Mouse (Mus musculus) megakaryocyte, adult 5-6 weeks (primary cell): Measurements from ENCODE around the gene Mapk8ip2. TPM values are rescaled to one million over a fixed set of nuclear protein-coding genes. Genes with fewer than 3 reads are reported as not detected.

Experiments used
- ATAC-seq: 2 replicates; pipeline ENCODE4 v1.8.0; 2016; ENCODE audit warnings: mild to moderate bottlenecking, inconsistent platforms; ENCODE audit not compliant: poor library complexity, severe bottlenecking
- total RNA-seq, 2 experiments: library from RNA; stranded (forward) in 1 of 2; stranded (reverse) in 1 of 2; fragments of 153-499, 151-499 nt in 1 of 2; fragments of 221-1000, 200-1000 nt in 1 of 2; gene quantifications; 2 replicates each; pipeline versions ENCODE4 v1.2.3 to v1.2.4; 2015 to 2017

The Mapk8ip2 gene
- total RNA-seq, 2 experiments from 2014 or later, result not detected

DNA sequence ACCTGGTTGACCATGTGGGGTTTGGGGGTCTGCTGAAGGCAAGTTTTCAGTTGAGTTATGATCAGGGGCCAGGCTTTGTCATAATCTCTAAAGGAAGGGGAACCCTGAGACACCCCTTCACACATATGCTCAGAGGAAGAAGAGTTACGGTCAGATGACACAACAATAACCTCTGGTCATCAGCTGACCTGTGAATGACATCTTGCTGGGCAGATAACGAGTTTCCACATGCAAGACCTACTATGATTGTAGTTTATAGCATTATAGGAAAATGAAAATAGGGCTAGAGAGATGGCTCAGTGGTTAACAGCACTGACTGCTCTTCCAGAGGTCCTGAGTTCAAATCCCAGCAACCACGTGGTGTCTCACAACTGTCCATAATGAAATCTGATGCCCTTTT is 24.9 kb downstream of the Mapk8ip2 start:
- ATAC-seq, result no peak

DNA sequence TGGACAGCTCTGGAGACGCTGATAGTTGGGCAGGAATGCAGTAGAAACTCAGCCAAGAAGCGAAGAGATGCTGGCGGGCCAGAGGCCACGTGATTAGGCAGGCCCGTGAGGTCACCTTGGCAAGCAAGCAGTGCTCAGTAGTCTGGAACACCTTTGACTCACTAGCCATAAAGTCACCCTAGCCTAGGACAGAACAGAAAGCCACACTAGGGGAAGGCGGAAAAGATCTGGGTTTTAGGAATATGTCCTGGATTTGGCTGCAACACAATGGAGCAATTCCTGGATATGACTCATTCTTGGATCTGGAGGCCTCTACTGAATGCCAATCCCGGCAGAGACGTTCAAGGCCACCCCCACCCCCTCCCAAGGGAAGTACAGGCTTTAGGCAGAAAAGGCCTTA is 26.9 kb downstream of the Mapk8ip2 start:
- ATAC-seq, result no peak

DNA sequence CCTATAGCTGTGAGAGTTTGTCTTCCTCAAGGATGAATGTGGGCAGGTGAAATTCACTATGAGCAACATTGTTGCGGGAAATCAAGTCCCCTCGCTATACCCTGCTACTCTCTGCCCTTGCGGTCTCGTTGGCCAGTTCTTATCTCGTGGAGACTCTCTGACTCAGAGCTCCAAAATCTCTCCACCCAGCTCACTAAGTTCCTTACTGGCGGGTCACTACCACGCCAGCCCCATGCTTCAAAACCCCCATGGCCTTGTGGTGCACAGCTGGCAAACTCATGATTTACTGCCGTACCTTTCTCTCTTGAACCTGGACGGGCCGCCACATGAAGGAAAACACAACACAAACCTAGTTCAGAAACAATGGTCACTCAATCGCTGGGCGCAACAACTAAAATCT is 34.5 kb downstream of the Mapk8ip2 start:
- ATAC-seq, result no peak

DNA sequence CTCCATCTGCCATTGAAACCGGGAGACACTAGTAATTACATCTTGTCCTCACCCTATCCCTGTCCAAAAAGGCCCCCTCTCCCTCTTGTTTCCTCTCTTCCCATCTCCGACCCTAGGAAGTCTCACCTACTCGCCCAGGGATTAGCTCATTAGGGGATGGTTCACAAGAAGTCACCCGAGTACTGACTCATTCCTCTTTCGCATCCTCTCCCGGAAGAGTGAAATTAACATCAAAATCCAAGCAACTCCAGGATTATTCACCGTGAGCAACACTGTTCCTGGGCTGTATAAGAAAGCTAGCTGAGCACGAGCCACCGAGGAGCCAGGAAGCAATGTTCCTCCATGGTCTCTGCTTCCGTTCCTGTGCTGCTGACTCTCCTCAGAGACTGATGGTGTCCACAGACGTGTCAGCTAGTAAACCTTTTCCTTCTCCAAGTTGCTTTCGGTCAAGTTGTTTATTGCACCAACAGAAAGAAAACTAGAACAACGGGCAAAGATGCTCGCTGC is 35.0 kb downstream of the Mapk8ip2 start:
- ATAC-seq, result no peak

DNA sequence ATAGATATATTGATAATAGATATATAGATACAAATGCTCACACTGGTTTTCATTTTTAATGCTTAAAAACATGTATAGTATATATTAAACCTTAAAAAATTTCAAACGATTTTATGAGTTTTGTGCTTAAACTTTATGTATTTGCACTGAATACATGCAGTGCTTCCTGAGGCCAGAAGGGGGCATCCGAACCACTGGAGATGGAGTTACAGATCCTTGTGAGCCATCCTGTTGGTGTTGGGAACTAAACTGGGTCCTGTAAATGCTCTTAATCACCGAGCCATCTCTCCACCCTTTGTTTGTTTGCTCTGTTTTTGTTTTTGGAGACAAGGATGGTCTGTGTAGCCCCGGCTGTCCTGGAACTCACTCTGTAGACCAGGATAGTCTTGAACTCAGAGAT is 41.3 kb downstream of the Mapk8ip2 start:
- ATAC-seq, result no peak

DNA sequence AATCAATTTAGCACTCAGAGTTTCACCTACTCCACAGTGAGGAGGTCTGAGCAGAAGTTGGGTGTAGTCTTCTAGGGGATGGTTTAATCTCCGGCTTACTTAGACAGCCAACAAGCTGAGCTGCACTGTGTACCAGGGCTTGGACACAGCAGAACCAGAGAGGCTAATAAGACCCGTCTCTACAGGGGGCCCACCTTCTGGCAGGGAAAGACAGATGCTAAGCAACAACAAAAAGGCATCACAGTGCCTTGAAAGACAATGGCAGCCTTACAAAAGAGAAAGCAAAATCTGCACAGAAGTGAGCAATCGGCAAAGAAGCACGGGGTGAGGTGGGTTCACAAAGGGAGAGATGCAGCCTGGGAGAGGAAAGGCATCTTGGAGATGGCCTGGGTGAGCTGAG is 42.4 kb downstream of the Mapk8ip2 start:
- no peak for ATAC-seq

DNA sequence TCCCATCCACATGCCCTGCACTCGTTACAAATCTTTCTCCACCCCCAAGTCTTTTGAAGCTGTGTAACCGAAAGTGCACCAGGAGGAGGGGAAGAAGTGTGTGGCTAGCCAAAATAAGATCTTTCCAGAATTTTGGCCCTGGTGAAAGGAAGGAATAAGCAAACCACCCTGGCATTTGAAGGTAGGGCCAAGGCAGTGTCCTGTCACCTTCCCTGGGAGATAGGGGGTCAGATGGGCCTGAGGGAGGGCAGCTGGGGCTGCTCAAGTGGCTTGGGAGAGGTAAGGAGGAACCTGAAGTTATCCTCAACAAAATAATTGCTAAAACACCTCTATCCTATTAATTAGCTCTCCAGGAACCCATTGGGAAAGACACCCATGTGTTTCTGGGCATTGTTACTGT is 43.1 kb downstream of the Mapk8ip2 start:
- ATAC-seq, result no peak

DNA sequence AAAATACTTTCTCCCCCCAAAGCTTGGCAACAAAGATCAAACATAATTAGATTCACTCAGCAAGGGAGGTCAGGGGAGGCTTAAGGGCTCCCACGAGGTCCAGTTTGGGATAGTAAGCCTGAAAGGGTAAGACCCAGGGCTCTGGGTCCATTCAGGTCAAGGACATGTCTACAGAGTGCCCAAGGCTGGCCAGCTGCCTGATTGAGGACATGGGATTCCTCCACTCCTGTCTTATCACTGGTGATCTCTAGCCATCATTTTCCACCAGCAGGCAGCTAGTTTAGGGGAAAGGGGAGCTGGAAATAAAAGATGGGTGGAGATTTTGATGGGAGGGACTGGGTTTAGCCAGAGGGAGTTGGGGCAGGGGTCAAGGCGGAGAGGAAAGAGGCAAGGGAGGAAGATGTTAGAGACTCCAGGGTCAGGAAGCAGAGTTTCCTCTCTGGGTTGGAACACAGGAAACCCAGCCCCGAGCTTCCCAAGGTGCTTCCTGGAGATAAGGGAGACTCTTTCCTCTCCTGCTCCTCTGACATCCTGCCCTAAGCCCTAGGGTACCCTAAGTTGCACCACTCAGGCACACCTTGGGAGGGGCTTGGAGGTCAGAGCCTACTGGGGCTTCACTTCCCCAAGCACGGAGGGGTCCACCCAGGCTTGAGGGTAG is 43.8 kb downstream of the Mapk8ip2 start:
- no peak for ATAC-seq

DNA sequence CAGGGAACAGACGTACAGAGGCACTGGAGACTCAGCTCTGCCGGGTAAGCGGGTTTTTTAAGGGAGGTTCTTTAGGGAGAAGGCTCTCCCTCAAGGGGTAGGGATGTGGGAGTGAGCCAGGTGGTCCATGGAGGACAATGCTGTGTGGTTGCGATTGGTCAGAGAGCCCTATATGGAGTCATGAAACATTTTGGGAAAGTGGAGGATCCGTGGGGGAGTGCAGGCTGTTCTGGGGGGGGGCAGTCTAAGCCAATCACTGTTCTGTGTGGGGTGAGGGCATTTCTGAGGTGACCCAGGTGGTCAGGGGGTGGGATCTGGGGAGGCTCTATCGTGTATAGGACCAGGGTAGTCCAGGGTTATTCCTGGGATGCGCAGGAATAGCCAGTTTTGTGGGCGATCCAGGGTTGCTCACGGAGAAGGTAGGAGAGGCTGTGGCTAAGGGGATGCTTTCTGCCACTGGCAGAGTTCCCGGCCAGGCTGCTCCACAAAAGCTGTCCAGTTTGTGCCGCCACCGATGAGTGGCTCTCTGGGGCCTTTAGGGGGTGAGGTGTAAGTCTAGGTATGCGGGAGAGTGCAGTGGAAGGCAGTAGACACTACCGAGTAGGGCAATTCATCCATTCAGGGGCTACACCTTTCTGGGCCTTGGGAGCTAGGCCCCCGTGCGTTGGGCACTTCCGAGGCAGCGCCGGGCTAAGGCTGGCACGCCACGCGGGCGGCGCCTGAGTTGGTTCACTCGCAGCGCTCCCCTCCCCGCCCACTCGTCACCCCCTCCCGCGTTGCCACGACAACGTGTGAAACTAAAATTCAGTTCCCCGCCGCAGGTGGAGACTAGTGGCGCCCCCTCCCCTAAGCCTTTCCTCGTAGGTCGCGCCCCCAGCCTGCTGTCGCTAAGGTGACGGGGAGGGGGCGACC is 44.6 kb downstream of the Mapk8ip2 start:
- peak; percentile 40; the same call in 1 of the 2 replicates for ATAC-seq

DNA sequence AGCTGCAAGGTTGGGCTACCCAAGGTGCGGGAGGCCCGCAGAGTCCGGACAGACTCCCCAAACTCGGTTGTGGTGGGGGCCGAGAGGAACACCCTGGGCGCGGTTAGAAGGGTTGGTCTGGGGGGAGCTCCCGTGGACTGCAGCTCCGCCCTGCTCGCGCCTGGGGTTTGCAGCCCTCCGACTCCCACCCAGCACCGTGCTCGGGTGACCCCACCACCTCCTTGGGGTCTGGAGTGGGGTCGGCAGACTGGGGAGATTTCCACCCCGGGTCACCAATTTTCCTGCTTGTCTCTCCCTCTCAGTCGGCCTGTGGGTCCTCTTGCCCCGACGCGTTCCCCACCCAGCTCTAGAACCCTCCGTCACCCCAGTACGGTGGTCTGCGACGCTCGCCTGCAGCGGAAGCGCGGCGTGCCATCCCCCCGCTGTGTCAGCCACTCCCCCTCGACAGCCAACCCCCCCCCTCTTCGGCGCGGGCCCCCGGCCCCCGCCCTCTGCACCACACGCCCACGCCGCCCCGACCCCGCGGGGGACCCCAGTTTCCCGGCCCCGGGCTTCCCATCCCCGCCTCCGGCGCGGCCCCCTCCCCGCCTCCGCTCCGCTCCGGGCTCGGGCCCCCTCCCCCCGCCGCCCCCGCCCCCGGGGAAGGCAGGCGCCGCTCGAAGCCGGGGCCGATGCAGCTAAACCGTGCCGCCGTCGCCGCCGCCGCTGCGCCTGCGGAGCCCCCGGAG is 45.4 kb downstream of the Mapk8ip2 start, which contains the start of gene Shank3:
TSS of gene Shank3 (plus strand) at position 663 of the 728 bp plus-strand sequence.
- no peak for ATAC-seq

DNA sequence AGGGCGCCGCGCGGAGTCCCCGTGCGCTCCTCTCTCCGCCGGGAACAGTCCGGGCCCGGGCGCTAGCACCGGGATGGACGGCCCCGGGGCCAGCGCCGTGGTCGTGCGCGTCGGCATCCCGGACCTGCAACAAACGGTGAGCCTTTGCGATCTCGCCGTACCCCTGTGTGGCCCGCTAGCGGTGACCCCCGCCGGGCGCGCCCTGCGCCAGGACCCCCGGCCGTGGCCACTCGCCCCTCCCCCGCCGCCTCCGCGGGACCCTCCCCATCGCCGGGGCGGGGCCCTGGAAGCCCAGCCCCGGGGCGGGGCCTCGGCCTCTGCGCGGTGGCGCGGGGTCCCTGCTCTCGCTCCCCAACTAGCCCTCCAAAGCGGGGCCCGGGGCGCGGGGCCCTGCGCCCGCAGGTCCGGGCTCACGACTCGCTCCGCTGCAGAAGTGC is 46.1 kb downstream of the Mapk8ip2 start:
- no peak for ATAC-seq

DNA sequence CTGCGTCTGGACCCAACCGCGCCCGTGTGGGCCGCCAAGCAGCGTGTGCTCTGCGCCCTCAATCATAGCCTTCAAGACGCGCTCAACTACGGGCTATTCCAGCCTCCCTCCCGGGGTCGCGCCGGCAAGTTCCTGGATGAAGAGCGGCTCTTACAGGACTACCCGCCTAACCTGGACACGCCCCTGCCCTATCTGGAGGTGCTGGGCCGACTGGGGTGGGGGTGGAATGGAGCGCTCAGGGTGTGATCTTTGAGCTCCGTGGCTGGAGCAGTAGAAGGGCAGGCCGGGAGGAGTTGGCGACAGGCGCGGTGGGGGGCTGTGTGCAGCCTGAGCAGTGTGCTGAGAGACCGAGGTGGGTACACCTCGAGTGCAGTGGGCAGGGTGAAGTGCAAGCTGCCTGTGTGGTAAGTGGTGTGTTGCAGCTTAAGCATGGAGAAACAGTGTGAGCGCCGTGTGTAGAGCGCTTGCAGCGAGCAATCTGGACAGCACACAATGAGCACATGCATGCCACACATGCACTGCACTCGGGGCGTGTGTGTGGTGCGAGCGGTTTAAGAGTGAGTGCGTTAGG is 46.6 kb downstream of the Mapk8ip2 start:
- no peak for ATAC-seq

DNA sequence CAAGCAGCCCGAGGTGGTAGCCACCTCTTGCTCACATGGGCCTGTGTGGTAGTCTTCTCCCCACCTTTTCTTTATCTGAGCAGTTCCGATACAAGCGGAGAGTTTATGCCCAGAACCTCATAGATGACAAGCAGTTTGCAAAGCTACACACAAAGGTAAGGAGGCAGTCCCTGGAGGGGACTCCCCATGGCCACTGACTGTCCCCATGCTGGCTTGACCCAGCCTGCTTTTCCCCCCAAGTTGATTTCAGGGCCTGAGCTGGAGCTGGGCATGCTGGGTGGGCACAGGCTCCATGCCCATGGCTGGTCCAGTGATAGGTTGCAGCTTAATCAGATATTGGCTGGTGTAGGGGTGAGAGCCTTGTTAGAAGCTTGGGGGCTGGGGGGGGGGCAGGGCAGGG is 47.6 kb downstream of the Mapk8ip2 start:
- no peak for ATAC-seq

DNA sequence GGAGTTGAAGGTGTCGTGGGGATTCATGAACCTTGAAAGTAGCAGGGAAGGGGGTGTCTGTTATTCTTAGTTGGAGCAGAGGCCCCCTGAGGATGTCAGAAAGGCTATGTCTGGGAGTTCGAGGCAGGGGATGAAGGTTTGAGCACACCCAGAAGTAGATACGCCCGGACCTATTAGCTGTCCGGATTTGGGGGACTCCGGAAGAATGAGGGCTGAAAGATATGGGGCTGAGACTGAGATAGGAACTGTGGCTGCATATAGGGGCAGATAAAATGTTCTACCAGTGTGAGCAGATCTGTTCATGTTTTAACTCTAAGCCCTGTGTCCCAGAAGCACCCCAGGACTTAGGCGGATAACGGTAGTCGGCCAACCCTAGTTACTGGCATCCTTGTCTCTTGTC is 51.1 kb downstream of the Mapk8ip2 start:
- no peak for ATAC-seq

DNA sequence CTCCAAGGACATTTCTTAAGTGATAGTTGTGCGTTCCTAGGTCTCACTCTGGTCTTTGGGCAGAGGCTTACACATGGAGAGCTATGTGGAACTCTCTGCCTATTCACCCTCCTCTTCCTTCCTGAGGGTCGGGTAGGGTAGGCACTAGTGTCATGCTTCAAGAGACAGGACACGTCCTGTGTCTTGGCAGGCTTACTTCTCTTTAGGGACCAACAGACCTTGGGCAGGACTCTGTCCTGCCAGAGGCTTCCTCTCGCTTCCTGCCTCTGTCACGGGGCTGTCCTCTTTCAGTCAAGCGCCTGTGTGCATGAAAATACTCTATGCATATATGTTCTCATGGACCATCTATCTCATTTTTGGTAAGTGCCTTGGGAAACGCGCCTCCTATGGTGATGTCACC is 54.0 kb downstream of the Mapk8ip2 start:
- ATAC-seq, result no peak

DNA sequence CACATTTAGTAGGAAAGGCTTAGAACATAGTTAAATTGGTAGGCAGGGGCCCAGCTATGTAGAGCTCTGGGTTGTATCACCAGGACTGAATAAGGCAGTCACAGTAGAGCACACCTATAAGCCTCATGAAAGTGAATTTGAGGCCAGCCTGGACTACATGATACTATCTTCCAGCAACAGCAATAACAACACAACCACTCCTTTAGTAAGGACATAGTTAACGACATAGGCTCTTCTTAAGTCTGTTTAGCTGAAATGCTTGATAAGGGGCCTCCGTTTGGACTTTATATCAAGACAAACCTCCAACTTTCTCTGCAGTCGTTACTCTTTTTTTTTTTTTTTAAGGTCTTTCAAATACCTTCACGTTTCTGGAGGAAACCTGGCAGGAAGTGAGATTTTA is 59.0 kb downstream of the Mapk8ip2 start:
- no peak for ATAC-seq

Other genes with a start within 250 kb of the Mapk8ip2 start
- 10.5 and 13.1 TPM in 2 replicates for gene Ppp6r2, start 242.4 kb upstream of the Mapk8ip2 start, total RNA-seq (2015)
- gene Ppp6r2, start 242.4 kb upstream of the Mapk8ip2 start, total RNA-seq (2017), result 11.6 and 12.4 TPM in 2 replicates
- gene Sbf1, start 138.6 kb upstream of the Mapk8ip2 start, total RNA-seq (2015), result 109 and 120 TPM in 2 replicates
- 40.6 and 53.5 TPM in 2 replicates for gene Sbf1, start 138.6 kb upstream of the Mapk8ip2 start, total RNA-seq (2017)
- 0.16 TPM in 1 of 2 replicates, not detected in the other for gene Adm2, start 131.2 kb upstream of the Mapk8ip2 start, total RNA-seq (2015)
- not detected in 2 replicates for gene Adm2, start 131.2 kb upstream of the Mapk8ip2 start, total RNA-seq (2017)
- gene Miox, start 119.5 kb upstream of the Mapk8ip2 start, total RNA-seq (2015), result not detected in 2 replicates
- 0.99 and 1.0 TPM in 2 replicates for gene Miox, start 119.5 kb upstream of the Mapk8ip2 start, total RNA-seq (2017)
- 31.0 and 31.8 TPM in 2 replicates for gene Lmf2, start 98.3 kb upstream of the Mapk8ip2 start, total RNA-seq (2015)
- 28.7 and 31.6 TPM in 2 replicates for gene Lmf2, start 98.3 kb upstream of the Mapk8ip2 start, total RNA-seq (2017)
- gene Ncaph2, start 98.2 kb upstream of the Mapk8ip2 start, total RNA-seq (2015), result 89.5 and 98.1 TPM in 2 replicates
- gene Ncaph2, start 98.2 kb upstream of the Mapk8ip2 start, total RNA-seq (2017), result 86.6 and 92.0 TPM in 2 replicates
- 7.3 and 10.4 TPM in 2 replicates for gene Sco2, start 80.1 kb upstream of the Mapk8ip2 start, total RNA-seq (2015)
- gene Sco2, start 80.1 kb upstream of the Mapk8ip2 start, total RNA-seq (2017), result 3.4 and 5.7 TPM in 2 replicates
- gene Tymp, start 76.9 kb upstream of the Mapk8ip2 start, total RNA-seq (2015), result not detected in 2 replicates
- 0.07 and 0.12 TPM in 2 replicates for gene Tymp, start 76.9 kb upstream of the Mapk8ip2 start, total RNA-seq (2017)
- not detected in 2 replicates for gene Odf3b, start 74.6 kb upstream of the Mapk8ip2 start, total RNA-seq (2015)
- not detected in 2 replicates for gene Odf3b, start 74.6 kb upstream of the Mapk8ip2 start, total RNA-seq (2017)
- gene Klhdc7b, start 69.0 kb upstream of the Mapk8ip2 start, total RNA-seq (2015), result not detected in 2 replicates
- gene Klhdc7b, start 69.0 kb upstream of the Mapk8ip2 start, total RNA-seq (2017), result not detected in 2 replicates
- gene Syce3, start 43.4 kb upstream of the Mapk8ip2 start, total RNA-seq (2015), result not detected in 2 replicates
- not detected in 2 replicates for gene Syce3, start 43.4 kb upstream of the Mapk8ip2 start, total RNA-seq (2017)
- 0.82 and 1.3 TPM in 2 replicates for gene Cpt1b, start 28.1 kb upstream of the Mapk8ip2 start, total RNA-seq (2015)
- gene Cpt1b, start 28.1 kb upstream of the Mapk8ip2 start, total RNA-seq (2017), result 0.61 and 0.88 TPM in 2 replicates
- 1.8 and 2.1 TPM in 2 replicates for gene C730034F03Rik, start 24.3 kb upstream of the Mapk8ip2 start, total RNA-seq (2015)
- 7.6 and 9.2 TPM in 2 replicates for gene C730034F03Rik, start 24.3 kb upstream of the Mapk8ip2 start, total RNA-seq (2017)
- gene Gm44502, start 24.2 kb upstream of the Mapk8ip2 start, total RNA-seq (2015), result not detected in 2 replicates
- 0.26 and 0.45 TPM in 2 replicates for gene Gm44502, start 24.2 kb upstream of the Mapk8ip2 start, total RNA-seq (2017)
- 68.2 and 74.9 TPM in 2 replicates for gene Chkb, start 24.0 kb upstream of the Mapk8ip2 start, total RNA-seq (2015)
- 28.6 and 29.3 TPM in 2 replicates for gene Chkb, start 24.0 kb upstream of the Mapk8ip2 start, total RNA-seq (2017)
- 9.2 and 10.1 TPM in 2 replicates for gene Arsa, start 23.5 kb downstream of the Mapk8ip2 start, total RNA-seq (2015)
- gene Arsa, start 23.5 kb downstream of the Mapk8ip2 start, total RNA-seq (2017), result 11.1 and 14.1 TPM in 2 replicates
- gene Shank3, start 45.7 kb downstream of the Mapk8ip2 start, total RNA-seq (2015), result 0.09 and 0.11 TPM in 2 replicates
- gene Shank3, start 45.7 kb downstream of the Mapk8ip2 start, total RNA-seq (2017), result not detected in 2 replicates
- not detected in 2 replicates for gene Acr, start 114.4 kb downstream of the Mapk8ip2 start, total RNA-seq (2015)
- not detected in 2 replicates for gene Acr, start 114.4 kb downstream of the Mapk8ip2 start, total RNA-seq (2017)
- 2.7 and 5.0 TPM in 2 replicates for gene Rabl2, start 138.0 kb downstream of the Mapk8ip2 start, total RNA-seq (2015)
- gene Rabl2, start 138.0 kb downstream of the Mapk8ip2 start, total RNA-seq (2017), result 1.1 and 1.6 TPM in 2 replicates